Mouse (Mus musculus) urinary bladder, postnatal 10 days (tissue): Measurements from ENCODE around the gene Mov10.
"Not testable (repeated sequence)": the region's sequence is repeated elsewhere in the genome, so short reads cannot be mapped to it uniquely, and the experiment has no call there.

Source experiments
- DNase-seq: peaks from one replicate; pipeline ENCODE4 v3.0.0; 2022; ENCODE audit warnings: low spot score

The Mov10 gene

GRCm38 (mm10) chr3:104817991-104818748 is at the start of gene Mov10:
TSS of gene Mov10 (minus strand) at chr3:104818563.
- DNase-seq = no peak

- not testable (repeated sequence) for DNase-seq
Measured at GRCm38 (mm10) chr3:104866674-104867073, 48.3 kb upstream of the Mov10 start.

DNA sequence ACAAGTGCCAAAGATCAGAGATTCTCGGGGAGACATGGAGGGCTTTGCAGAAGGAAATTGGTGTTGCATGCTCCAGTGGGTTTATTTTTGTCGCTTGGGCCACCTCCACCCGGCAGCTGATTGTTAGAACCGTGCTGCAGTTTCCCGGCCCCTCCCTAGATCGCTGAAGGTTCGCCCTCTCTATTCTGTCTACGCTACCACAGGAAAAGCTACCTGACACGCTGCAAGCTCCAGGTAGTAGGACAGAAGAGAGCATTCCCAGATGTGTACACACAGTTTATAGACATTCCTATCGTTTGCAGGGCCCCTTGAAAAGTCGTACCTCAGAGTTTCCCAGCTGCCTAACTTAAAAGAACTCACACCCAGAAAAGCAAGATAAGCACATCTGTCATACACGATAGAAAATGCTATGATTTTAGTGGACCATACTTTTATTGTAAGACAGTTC is 47.0 kb upstream of the Mov10 start:
- no peak for DNase-seq

DNA sequence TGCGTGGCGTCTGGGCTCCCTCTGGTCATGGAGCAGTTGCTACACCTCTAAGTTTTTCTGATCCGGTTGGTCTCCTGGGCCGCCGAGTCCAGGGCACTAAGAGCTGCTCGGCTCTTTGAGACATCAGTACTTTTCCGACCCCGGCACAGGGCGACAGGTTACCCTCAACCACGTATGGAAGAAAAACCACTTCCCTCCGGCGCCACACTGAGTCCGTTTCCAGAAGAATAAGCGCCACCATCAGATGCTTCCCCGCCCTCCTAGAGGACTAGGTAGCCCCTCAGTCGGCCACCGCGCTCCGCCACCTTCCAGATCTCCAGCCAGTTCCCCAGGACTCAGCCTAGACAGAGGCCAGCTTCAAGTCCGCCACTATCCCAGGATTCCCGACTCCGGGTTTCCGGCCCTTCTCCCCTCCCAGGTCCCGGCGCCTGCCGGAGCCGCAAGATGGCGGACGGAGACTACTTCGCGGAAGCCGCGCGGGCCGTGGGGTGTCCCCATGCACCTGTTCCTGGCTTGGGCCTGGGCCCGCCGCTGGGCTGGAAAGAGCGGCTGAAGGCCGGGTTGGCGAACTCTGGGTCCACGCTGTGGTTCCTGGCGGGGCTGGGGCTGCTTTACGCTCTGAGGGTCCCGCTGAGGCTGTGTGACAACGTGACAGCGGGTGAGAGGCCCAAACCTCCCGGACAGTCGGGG is 46.4 kb upstream of the Mov10 start:
- peak; percentile 71 for DNase-seq

- peak; percentile 65 for DNase-seq
Measured at GRCm38 (mm10) chr3:104863786-104864650, 45.7 kb upstream of the Mov10 start, which contains the start of the genes St7l and Capza1. TSS of gene St7l (plus strand) at chr3:104864005. TSS of gene Capza1 (minus strand) at chr3:104864505.

DNA sequence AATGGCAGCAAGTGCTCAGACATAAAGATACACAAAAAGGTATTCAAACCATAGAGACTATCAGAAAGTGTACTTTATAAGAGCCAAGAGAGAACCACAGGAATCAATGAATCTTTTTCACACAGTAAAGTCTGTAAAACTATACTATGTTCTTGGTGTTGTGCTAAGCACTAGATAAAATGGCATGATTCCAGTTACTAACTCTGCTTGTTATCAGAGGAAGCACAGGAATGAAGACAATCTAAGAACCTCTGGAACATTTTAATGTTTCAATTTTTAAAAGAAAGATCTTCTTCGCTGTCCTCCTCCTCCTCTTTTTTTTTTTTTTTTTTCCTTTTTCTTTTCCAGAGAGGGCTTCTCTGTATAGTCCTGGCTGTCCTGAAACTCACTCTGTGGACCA is 40.2 kb upstream of the Mov10 start:
- DNase-seq = no peak

GRCm38 (mm10) chr3:104856106-104856505 is 37.7 kb upstream of the Mov10 start:
- DNase-seq = no peak

DNA sequence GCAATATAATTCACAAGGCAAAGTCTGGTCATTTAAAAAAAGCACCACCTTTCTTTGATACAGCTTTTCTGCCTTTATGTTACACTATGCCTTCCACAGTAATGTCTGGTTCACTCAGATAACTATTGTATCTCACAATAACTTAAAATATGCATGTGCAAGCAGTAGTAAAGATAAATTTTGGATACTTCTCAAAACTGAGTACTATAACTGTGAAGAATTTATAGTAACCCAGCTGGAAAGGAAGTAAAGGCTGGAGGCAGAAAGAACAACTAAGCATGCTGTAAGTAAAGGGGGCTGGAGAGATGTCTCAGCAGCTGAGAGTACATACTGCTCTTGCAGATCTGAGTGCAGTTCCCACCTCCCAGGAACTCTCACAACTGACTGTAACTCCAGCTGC is 36.5 kb upstream of the Mov10 start:
- DNase-seq = no peak

DNA sequence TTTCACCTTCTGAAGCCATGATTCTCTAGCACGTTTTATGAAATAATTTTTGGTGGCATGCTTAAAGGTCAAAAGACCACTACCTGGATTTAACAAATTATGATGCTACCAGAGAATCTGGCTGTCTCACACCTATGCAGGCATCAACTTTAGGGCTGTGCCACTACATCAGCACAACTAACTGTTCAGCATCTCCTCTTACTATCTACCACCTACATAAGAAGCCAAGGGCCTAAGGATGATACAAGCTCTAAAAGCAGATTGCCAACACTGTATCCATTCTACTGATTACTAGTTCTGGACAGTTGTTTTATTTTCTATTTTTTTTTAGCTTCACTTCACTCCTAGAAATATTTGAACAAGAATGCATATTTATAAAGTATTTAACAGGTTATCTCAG is 36.1 kb upstream of the Mov10 start:
- no peak for DNase-seq

- DNase-seq = no peak
Measured at GRCm38 (mm10) chr3:104846601-104847000, 28.2 kb upstream of the Mov10 start.

GRCm38 (mm10) chr3:104841049-104841448 is 22.7 kb upstream of the Mov10 start:
- no peak for DNase-seq

- no peak for DNase-seq
Measured at GRCm38 (mm10) chr3:104835797-104836196, 17.4 kb upstream of the Mov10 start.

DNA sequence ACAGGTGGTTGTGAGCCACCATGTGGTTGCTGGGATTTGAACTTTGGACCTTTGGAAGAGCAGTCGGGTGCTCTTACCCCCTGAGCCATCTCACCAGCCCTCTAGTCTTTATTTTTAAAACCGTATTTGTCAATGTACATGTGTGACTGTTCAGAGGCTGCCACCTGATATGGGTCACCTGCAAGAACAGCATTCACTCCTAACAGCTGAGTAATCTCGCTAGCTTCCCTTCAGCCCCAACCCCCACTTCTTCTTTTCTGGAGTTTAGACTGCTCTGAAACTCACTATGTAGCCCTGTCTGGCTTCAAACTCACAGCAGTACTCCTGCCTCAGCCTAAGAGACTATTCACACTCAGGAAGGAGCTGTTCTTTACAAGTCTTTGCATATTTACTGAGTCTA is 4.0 kb upstream of the Mov10 start:
- no peak for DNase-seq

GRCm38 (mm10) chr3:104820426-104820825 is 2.1 kb upstream of the Mov10 start:
- no peak for DNase-seq

- DNase-seq = no peak
Measured at GRCm38 (mm10) chr3:104818749-104819134, 379 bp upstream of the Mov10 start.

- DNase-seq = no peak
Measured at GRCm38 (mm10) chr3:104817481-104817990, 827 bp downstream of the Mov10 start.

DNA sequence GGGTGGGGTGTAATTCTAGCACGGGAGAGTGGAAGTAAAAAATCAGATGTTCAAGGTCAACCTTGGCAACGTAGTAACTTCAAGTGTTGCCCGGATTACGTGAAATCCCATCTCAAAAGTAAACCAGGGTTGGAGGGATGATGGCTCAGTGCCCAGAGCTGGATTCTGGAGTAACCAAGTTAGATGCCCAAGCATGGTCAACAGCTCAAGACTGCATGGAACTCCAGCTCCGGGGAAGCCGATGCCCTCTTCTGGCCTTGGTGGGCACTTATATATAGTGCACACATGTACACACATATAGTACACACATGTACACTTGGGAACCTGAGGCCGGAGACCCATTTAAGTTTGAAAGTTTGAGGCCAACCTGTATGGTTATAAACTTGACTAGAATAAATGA is 2.2 kb downstream of the Mov10 start:
- no peak for DNase-seq

DNA sequence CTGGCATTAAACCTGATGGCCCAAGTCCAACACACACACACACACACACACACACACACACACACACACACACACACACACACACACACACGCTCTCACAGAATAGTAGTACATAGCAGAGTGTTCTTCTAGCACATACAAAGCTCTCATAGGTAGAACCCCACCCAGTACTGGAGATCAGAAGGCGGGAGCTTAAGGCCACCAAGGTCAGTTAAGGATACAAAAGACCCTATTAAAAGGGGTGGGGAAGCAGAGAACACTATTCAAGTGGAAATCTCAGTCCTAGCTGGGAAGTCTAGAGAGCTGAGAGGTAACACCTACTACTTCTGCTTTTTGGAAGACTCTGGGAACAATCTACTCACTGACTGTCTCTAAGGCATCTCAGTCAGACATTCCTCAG is 3.0 kb downstream of the Mov10 start:
- DNase-seq = no peak

DNA sequence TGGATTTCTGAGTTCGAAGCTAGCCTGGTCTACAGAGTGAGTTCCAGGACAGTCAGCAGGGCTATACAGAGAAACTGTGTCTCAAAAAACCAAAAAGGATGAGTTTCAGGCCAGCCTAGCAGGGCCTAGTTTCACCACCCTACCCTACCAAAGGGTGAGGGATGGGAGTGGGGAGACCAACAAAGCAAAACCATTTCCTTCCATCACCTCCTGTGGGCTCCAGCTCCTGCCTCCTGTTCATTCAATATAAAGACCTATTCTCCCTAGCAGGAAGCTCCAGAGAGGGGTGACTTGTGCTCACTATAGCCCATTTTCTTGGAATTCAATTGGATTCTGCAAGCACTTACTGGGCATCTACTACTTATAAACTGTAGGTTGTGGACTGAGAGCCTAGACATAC is 3.6 kb downstream of the Mov10 start:
- no peak for DNase-seq

- DNase-seq = not testable (repeated sequence)
Measured at GRCm38 (mm10) chr3:104813227-104813626, 5.1 kb downstream of the Mov10 start.

- DNase-seq = no peak
Measured at GRCm38 (mm10) chr3:104812254-104812653, 6.1 kb downstream of the Mov10 start.

DNA sequence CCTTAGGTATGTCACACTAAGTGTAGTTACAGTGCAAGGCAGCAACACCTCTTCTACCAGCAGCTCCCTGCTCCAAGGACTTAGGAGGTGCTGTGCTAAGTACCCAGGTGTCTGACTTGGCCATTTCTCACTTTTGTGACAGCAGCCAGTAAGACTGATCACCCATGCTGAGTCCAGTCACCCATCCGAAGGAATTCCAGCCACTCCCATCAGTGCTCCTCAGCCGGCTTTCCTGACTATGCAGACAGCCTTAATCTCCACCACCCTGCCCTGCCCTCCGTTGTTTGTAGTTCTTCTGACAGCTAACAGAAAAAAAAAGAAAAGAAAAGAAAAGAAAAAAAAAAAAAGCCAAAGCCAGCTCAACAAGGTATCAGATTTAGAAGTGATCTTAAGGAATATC is 6.6 kb downstream of the Mov10 start:
- no peak for DNase-seq
